Mouse (Mus musculus) hindbrain, embryonic 12.5 days (tissue): Measurements from ENCODE around the gene Srms. TPM values are rescaled to one million over a fixed set of nuclear protein-coding genes. Genes with fewer than 3 reads are reported as not detected.
"Not testable (repeated sequence)": the region's sequence is repeated elsewhere in the genome, so short reads cannot be mapped to it uniquely, and the experiment has no call there.

Source experiments
- ATAC-seq: fragments of 200-750 bp; cut with Nextera tagmentation; 2 replicates; pipeline ENCODE4 v1.8.0; 2017; ENCODE audit warnings: moderate TSS enrichment; ENCODE audit not compliant: low FRiP score
- H3K27ac ChIP-seq: fragments of 300-500 bp; sonication (generic); 2 replicates; pipeline ENCODE4 v1.5.1; 2016; ENCODE audit warnings: mild to moderate bottlenecking
- H3K27me3 ChIP-seq: fragments of 300-500 bp; sonication (generic); 2 replicates; pipeline ENCODE4 v1.6.1; 2016; ENCODE audit warnings: mild to moderate bottlenecking
- H3K36me3 ChIP-seq: fragments of 300-500 bp; sonication (generic); 2 replicates; pipeline ENCODE4 v1.6.1; 2016; ENCODE audit warnings: mild to moderate bottlenecking
- H3K4me1 ChIP-seq: fragments of 300-500 bp; sonication (generic); 2 replicates; pipeline ENCODE4 v1.6.1; 2016
- H3K4me2 ChIP-seq: fragments of 300-500 bp; sonication (generic); replicated peaks from 2 replicates; pipeline ENCODE4 v1.6.1; 2016; ENCODE audit warnings: mild to moderate bottlenecking
- H3K4me3 ChIP-seq: fragments of 300-500 bp; sonication (generic); 2 replicates; pipeline ENCODE4 v1.5.1; 2016; ENCODE audit warnings: mild to moderate bottlenecking
- H3K9ac ChIP-seq: fragments of 300-500 bp; sonication (generic); 2 replicates; pipeline ENCODE4 v1.6.1; 2016; ENCODE audit warnings: mild to moderate bottlenecking, moderate library complexity
- H3K9me3 ChIP-seq: fragments of 300-500 bp; sonication (generic); replicated peaks from 2 replicates; pipeline ENCODE4 v1.6.1; 2016; ENCODE audit warnings: mild to moderate bottlenecking
- WGBS: fragments of 180-500 bp; shearing (Covaris S2); methylation state at CpG from one replicate; pipeline ENCODE4 v1.1.7; 2016; 5-methylcytosine and 5-hydroxymethylcytosine counted together
- polyA plus RNA-seq: library from polyadenylated mRNA; unstranded; fragments of >200 nt; fragmentation: Nextera tagmentation; extraction: Ambion mirVana; gene quantifications from 2 replicates; pipeline ENCODE4 v1.2.1, GENCODE M21; 2016

The Srms gene
- polyA plus RNA-seq, 1 experiment from 2014 or later = 0.08 TPM

- H3K4me3 ChIP-seq = no peak overlapping the region
- peaks cover 26% of the 10 kb centered on the region for H3K4me1 ChIP-seq
- H3K27ac ChIP-seq = no peak overlapping the region
- H3K9ac ChIP-seq = no peak overlapping the region
- WGBS = 91% methylated on average over 6 of the region's 6 CpGs
- no peaks in the 10 kb centered on the region for H3K9me3 ChIP-seq
- H3K27me3 ChIP-seq = peaks cover 54% of the 10 kb centered on the region
- no peaks in the 10 kb centered on the region for H3K36me3 ChIP-seq
- ATAC-seq = no peak
- no peak overlapping the region for H3K4me2 ChIP-seq
Observed at GRCm38 (mm10) chr2:181216037-181216436, 3.1 kb upstream of the Srms start.

DNA sequence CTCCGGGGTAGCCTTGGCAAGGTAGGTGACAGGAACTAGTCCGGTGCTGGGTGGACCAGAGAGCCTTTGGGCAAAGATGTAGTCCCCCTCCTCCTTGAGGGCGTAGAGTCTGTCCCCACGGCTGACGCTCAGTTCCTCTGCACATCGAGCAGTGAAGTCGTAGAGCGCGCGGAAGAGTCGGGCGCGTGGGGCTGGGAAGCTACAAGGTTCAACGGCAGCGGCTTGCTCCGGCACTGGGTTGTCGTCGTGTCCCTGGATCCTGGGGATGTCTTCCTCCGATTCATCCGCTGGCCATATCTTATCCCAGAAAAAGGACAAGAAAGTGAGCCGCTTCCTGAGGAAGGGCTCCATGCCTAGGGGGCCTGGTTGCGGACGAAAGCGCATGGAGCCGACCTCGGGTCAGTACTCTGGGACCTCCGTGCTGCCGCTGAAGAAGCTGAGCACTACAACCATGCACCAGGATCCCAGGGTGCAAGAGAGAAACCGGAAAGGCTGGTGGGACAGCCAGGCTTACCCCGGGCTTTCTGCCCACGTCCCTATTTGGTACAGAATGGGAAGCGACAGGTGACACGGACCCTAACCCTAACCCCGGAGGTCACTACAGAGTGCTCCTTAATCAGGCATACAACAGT lies 480 bp downstream of the Srms start:
- peak overlapping the region; percentile 45 for H3K4me2 ChIP-seq
- no peaks in the 10 kb centered on the region for H3K9me3 ChIP-seq
- H3K27me3 ChIP-seq = peaks cover 53% of the 10 kb centered on the region
- peaks cover 10% of the 10 kb centered on the region for H3K4me1 ChIP-seq
- no peak overlapping the region for H3K27ac ChIP-seq
- no peak for ATAC-seq
- 4% methylated on average over 34 of the region's 34 CpGs for WGBS
- H3K9ac ChIP-seq = no peak overlapping the region
- H3K36me3 ChIP-seq = no peaks in the 10 kb centered on the region
- peak overlapping the region; percentile 22 for H3K4me3 ChIP-seq

GRCm38 (mm10) chr2:181206118-181206517 lies 6.9 kb downstream of the Srms start:
- Histone ChIP-seq H3K9me3 (no peaks in the 10 kb centered on the region), H3K9ac (no peak overlapping the region), H3K4me3 (no peak overlapping the region), H3K27me3 (peaks cover 9% of the 10 kb centered on the region), H3K27ac (no peak overlapping the region), H3K4me1 (no peaks in the 10 kb centered on the region), H3K36me3 (no peaks in the 10 kb centered on the region), H3K4me2 (no peak overlapping the region)
- 82% methylated on average over 9 of the region's 9 CpGs for WGBS
- no peak for ATAC-seq

- no peak overlapping the region for H3K9ac ChIP-seq
- H3K27me3 ChIP-seq = peaks cover 6% of the 10 kb centered on the region
- 87% methylated on average over 5 of the region's 5 CpGs for WGBS
- H3K4me2 ChIP-seq = no peak overlapping the region
- H3K4me1 ChIP-seq = no peaks in the 10 kb centered on the region
- ATAC-seq = no peak
- H3K4me3 ChIP-seq = no peak overlapping the region
- H3K27ac ChIP-seq = no peak overlapping the region
- no peaks in the 10 kb centered on the region for H3K9me3 ChIP-seq
- no peaks in the 10 kb centered on the region for H3K36me3 ChIP-seq
Observed at GRCm38 (mm10) chr2:181205678-181206077, 7.3 kb downstream of the Srms start.

DNA sequence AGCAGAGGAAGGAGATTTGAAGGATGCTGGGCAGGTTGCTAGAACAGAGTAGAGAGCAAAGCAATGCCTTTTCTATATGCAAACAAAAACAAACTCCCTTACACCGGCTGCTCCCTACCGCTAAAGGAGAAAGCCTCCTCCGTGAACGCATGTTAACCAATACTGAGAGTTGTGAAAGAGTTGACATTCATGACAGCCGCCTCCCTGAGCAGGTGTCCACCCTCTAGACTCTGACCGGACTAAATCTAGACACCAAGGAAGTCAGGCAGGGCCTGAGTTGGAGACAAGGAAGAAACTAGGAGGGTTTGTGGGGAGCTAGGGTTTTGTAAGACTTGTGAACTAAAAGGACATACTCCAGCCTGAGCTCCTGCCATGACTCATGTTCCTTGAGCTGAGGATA lies 10.1 kb downstream of the Srms start:
- H3K27ac ChIP-seq = no peak overlapping the region
- WGBS = 76% methylated on average over 6 of the region's 6 CpGs
- H3K27me3 ChIP-seq = peaks cover 2% of the 10 kb centered on the region
- H3K4me1 ChIP-seq = no peaks in the 10 kb centered on the region
- H3K9me3 ChIP-seq = no peaks in the 10 kb centered on the region
- H3K9ac ChIP-seq = no peak overlapping the region
- no peak overlapping the region for H3K4me3 ChIP-seq
- ATAC-seq = no peak
- H3K36me3 ChIP-seq = no peaks in the 10 kb centered on the region
- H3K4me2 ChIP-seq = no peak overlapping the region

- 85% methylated on average over 3 of the region's 3 CpGs for WGBS
- no peak for ATAC-seq
- H3K9ac ChIP-seq = no peak within 1 kb of the TSS
- no peaks in the 10 kb centered on the region for H3K4me1 ChIP-seq
- H3K9me3 ChIP-seq = no peaks in the 10 kb centered on the region
- H3K27me3 ChIP-seq = peaks cover 2% of the 10 kb centered on the region
- no peak within 1 kb of the TSS for H3K4me2 ChIP-seq
- H3K27ac ChIP-seq = no peak within 1 kb of the TSS
- no peak within 1 kb of the TSS for H3K4me3 ChIP-seq
- no peaks in the 10 kb centered on the region for H3K36me3 ChIP-seq
Observed at GRCm38 (mm10) chr2:181202422-181202821, 10.6 kb downstream of the Srms start, which contains the start of gene Ptk6. Gene Ptk6 (minus strand): TSS chr2:181202789.

DNA sequence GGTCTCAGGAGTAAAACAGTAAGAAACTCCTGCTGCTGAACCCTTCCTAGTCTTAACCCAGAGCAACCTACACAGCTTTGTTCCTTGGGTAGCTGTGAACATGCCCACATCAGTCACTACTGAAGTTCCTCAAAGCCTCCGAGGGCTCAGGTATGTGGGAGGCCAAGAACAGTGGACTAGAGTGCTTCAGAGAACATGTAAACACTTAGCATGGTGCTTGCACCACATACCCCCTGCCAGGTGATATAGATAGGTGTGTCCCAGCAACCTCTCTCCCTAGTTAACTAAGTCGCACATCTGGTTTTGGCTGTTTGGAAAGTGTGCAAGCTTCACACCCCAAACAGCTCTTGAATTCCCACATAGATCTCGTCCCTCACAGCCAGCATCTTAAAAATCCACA lies 11.4 kb downstream of the Srms start:
- WGBS = 69% methylated on average over 3 of the region's 3 CpGs
- H3K36me3 ChIP-seq = no peaks in the 10 kb centered on the region
- no peak overlapping the region for H3K9ac ChIP-seq
- H3K4me3 ChIP-seq = no peak overlapping the region
- no peak for ATAC-seq
- H3K27me3 ChIP-seq = peaks cover 2% of the 10 kb centered on the region
- H3K4me1 ChIP-seq = no peaks in the 10 kb centered on the region
- no peak overlapping the region for H3K4me2 ChIP-seq
- H3K9me3 ChIP-seq = no peaks in the 10 kb centered on the region
- H3K27ac ChIP-seq = no peak overlapping the region

- WGBS = 89% methylated on average over 4 of the region's 4 CpGs
- Histone ChIP-seq H3K4me2 (no peak overlapping the region), H3K27me3 (peaks cover 2% of the 10 kb centered on the region; the same call in 1 of the 2 replicates), H3K36me3 (no peaks in the 10 kb centered on the region), H3K9me3 (no peaks in the 10 kb centered on the region), H3K27ac (no peak overlapping the region), H3K4me3 (no peak overlapping the region), H3K9ac (no peak overlapping the region), H3K4me1 (no peaks in the 10 kb centered on the region)
- ATAC-seq = no peak
Observed at GRCm38 (mm10) chr2:181196628-181197300, 16.2 kb downstream of the Srms start.

DNA sequence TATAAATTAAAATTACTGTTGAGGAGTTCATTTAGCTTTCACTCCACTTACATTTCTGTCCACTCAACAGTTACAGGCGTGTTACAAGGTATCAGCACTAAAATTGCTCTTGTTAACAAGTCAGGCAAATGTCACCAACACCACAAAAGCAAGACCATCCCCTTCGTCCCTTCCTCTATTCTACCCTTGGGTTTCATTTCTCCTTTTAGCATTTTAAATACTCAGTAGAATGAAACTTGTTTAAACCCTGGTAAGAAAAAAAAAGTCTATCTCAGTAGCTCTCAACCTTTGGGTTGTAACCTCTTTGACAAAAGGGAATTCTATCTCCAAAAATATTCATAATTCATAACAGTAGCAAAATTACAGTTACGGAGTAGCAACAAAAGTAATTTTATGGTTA lies 19.9 kb downstream of the Srms start:
- Histone ChIP-seq H3K4me3 (no peak overlapping the region), H3K9me3 (no peaks in the 10 kb centered on the region), H3K4me2 (no peak overlapping the region), H3K27ac (no peak overlapping the region), H3K9ac (no peak overlapping the region), H3K36me3 (peaks cover 11% of the 10 kb centered on the region), H3K4me1 (peaks cover 9% of the 10 kb centered on the region), H3K27me3 (no peaks in the 10 kb centered on the region)
- 82% methylated on average over 3 of the region's 3 CpGs for WGBS
- ATAC-seq = no peak

DNA sequence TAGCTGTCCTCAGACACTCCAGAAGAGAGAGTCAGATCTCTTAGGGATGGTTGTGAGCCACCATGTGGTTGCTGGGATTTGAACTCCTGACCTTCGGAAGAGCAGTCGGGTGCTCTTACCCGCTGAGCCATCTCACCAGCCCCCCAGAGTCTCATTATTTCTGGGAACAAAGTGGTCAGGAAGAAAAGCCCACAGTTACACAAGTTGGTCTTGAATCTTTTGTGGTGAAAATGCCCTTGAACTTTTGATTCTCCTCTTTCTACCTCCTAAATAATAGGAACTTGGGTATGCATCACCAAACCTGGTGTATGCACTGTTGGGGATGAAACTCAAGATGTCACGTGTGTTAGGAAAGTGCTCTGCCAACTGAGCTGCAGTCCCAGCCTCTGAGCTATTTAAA lies 21.0 kb downstream of the Srms start:
- Histone ChIP-seq H3K4me2 (no peak overlapping the region), H3K9me3 (no peaks in the 10 kb centered on the region), H3K4me3 (no peak overlapping the region), H3K4me1 (peaks cover 9% of the 10 kb centered on the region), H3K9ac (no peak overlapping the region), H3K27ac (no peak overlapping the region), H3K36me3 (peaks cover 11% of the 10 kb centered on the region), H3K27me3 (no peaks in the 10 kb centered on the region)
- no peak for ATAC-seq
- 48% methylated on average over 4 of the region's 4 CpGs for WGBS

GRCm38 (mm10) chr2:181191385-181191784 lies 21.6 kb downstream of the Srms start:
- not testable (repeated sequence) for H3K4me3 ChIP-seq, ATAC-seq, H3K9me3 ChIP-seq, H3K27ac ChIP-seq, H3K27me3 ChIP-seq, H3K4me2 ChIP-seq, H3K9ac ChIP-seq, H3K4me1 ChIP-seq
- H3K36me3 ChIP-seq = peaks cover 11% of the 10 kb centered on the region
- 82% methylated on average over 4 of the region's 4 CpGs for WGBS

GRCm38 (mm10) chr2:181189321-181189720 lies 23.7 kb downstream of the Srms start:
- ATAC-seq = no peak
- Histone ChIP-seq H3K4me3 (no peak overlapping the region), H3K4me1 (peaks cover 13% of the 10 kb centered on the region), H3K9me3 (no peaks in the 10 kb centered on the region), H3K27me3 (no peaks in the 10 kb centered on the region), H3K9ac (no peak overlapping the region), H3K4me2 (no peak overlapping the region), H3K36me3 (peaks cover 11% of the 10 kb centered on the region), H3K27ac (no peak overlapping the region)
- WGBS = 98% methylated on average over 1 of the region's 1 CpGs

DNA sequence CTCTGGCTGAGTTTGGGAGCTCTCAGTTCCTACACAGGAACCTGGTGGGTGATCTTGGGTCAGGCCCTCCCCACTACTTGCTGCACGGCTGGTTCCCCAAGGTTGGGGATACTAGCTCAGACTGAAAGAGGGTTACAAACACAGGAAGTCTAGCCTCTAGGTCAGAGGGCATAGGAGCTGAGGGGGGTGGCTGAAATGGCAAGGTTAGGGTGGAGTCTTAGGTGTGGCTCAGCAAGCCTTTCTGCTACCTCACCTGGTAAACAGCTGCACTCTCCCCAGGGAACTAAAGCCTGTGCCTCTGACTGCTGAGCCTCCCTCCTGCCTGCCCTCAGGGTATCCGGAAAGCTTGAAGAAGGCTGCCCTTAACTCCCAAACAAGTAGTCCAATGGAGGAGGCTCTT lies 24.3 kb downstream of the Srms start:
- Histone ChIP-seq H3K4me2 (peak overlapping the region; percentile 58), H3K4me1 (peaks cover 13% of the 10 kb centered on the region), H3K9me3 (no peaks in the 10 kb centered on the region), H3K4me3 (peak overlapping the region; percentile 69; the same call in 1 of the 2 replicates), H3K9ac (no peak overlapping the region; the same call in 1 of the 2 replicates), H3K27ac (peak overlapping the region; percentile 36; the same call in 1 of the 2 replicates), H3K36me3 (peaks cover 11% of the 10 kb centered on the region), H3K27me3 (no peaks in the 10 kb centered on the region)
- WGBS = 69% methylated on average over 2 of the region's 2 CpGs
- no peak for ATAC-seq
